ENCODE assay signal across 13 mouse cellular contexts in the genomic region with DNA sequence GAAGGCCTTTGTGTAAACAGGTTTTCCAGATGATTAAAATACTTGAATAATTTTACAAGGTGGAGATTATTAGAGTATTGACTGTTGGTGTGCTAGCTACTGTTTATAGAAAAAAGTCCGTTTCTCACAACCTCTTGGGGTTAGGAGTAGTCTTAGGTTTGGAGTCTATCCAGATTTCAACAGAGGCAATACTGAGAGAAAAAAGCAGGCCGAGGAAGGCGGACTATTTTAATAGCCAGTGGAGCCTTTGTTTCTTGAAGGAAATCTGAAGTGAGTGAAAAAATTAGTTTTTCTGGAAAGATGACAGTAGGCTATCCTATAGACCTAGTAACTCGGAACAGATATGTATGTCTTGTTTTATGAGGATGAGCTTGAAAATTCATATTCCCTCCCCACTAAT. TPM values are rescaled to one million over a fixed set of nuclear protein-coding genes. Genes with fewer than 3 reads are reported as not detected.
DNase-seq lines count a peak whose midpoint lies in the region; ATAC-seq and TF ChIP-seq lines count a peak whose summit lies in the region.
"Had no signal": no experiment of that assay in that cellular context is flagged by ENCODE, and none has a peak within 500 bp of the region (broad histone marks: within the 10 kb centered on the region; RNA-seq: fewer than 3 reads in every experiment).

No protein-coding gene starts in this region.

- no peak for TF ChIP-seq CTCF in cerebellum, adult 2 months (IDR thresholded peaks at IDR 0.05; ENCODE audit: borderline replicate concordance, insufficient read depth, low read depth, low read length)
- no peak for TF ChIP-seq CTCF in kidney, postnatal 0 days (IDR thresholded peaks at IDR 0.05; ENCODE audit: low read depth)

- H3K9ac ChIP-seq in kidney, postnatal 0 days (ENCODE audit: low read depth, low read length) = no peak overlapping the region
- no peak overlapping the region for H3K9ac ChIP-seq in limb, embryonic 13.5 days

- WGBS in cerebellum, adult 2 months = 91% methylated on average over 4 of the region's 4 CpGs
- WGBS in kidney, postnatal 0 days = 93% methylated on average over 4 of the region's 4 CpGs
- 95% methylated on average over 4 of the region's 4 CpGs for WGBS in limb, embryonic 13.5 days

- ATAC-seq in kidney, postnatal 0 days (replicated peaks; ENCODE audit: low FRiP score, low read depth) = no peak
- ATAC-seq in limb, embryonic 13.5 days (ENCODE audit: low FRiP score, low read depth) = no peak

- H3K27me3 ChIP-seq in cerebellum, adult 2 months (ENCODE audit: control insufficient read depth, insufficient read depth, low read length) = no peaks in the 10 kb centered on the region
- H3K27me3 ChIP-seq in kidney, postnatal 0 days (ENCODE audit: insufficient read depth, low read length) = no peaks in the 10 kb centered on the region
- no peaks in the 10 kb centered on the region for H3K27me3 ChIP-seq in limb, embryonic 13.5 days

- intact Hi-C loops in left cerebral cortex, postnatal 10 days (cut with DNase I) = no loop called here

- no peak for DNase-seq in cerebellum, adult 2 months
- DNase-seq in cerebellum, postnatal 10 days = no peak
- DNase-seq in kidney, postnatal 0 days (ENCODE audit: low spot score) = no peak
- DNase-seq in kidney, postnatal 14 days = no peak
- peak; percentile 11 for DNase-seq in 3134 (ENCODE audit: extremely low read depth, insufficient read length, low spot score)
- no peak for DNase-seq in left cerebral cortex, postnatal 10 days (ENCODE audit: extremely low spot score in 1 of 2, low spot score in 2 of 2)
- DNase-seq in layer of hippocampus, postnatal 25 days (ENCODE audit: extremely low spot score in 1 of 2, low spot score in 1 of 2) = no peak
- DNase-seq: cerebellum, postnatal 36 days; gastrocnemius, postnatal 36 days; layer of hippocampus, postnatal 36 days; lung, postnatal 14 days had no signal

- no peak for TF ChIP-seq POLR2A in cerebellum, adult 2 months (IDR thresholded peaks at IDR 0.05; ENCODE audit: borderline replicate concordance, insufficient read depth, low read length)

- peak overlapping the region; percentile 79; the same call in 1 of the 2 replicates for H3K4me2 ChIP-seq in kidney, postnatal 0 days (ENCODE audit: low read length)
- peak overlapping the region; percentile 68 for H3K4me2 ChIP-seq in limb, embryonic 13.5 days (replicated peaks)

- peak overlapping the region; percentile 17 for H3K4me3 ChIP-seq in cerebellum, adult 2 months (replicated peaks; ENCODE audit: insufficient read depth, low read depth, low read length)
- no peak overlapping the region for H3K4me3 ChIP-seq in kidney, postnatal 0 days (replicated peaks; ENCODE audit: low read depth, low read length)
- peak overlapping the region; percentile 79 for H3K4me3 ChIP-seq in limb, embryonic 13.5 days

- H3K36me3 ChIP-seq in kidney, postnatal 0 days (ENCODE audit: insufficient read depth, low read length) = peaks cover 19% of the 10 kb centered on the region
- H3K36me3 ChIP-seq in limb, embryonic 13.5 days = peaks cover 41% of the 10 kb centered on the region

- H3K4me1 ChIP-seq in cerebellum, adult 2 months (ENCODE audit: control insufficient read depth, insufficient read depth, low read length) = peaks cover 7% of the 10 kb centered on the region
- peaks cover 6% of the 10 kb centered on the region; the same call in 1 of the 2 replicates for H3K4me1 ChIP-seq in kidney, postnatal 0 days (replicated peaks; ENCODE audit: insufficient read depth, low read length)
- peaks cover 12% of the 10 kb centered on the region for H3K4me1 ChIP-seq in limb, embryonic 13.5 days

- no peaks in the 10 kb centered on the region for H3K9me3 ChIP-seq in kidney, postnatal 0 days (replicated peaks; ENCODE audit: low read length)
- no peaks in the 10 kb centered on the region for H3K9me3 ChIP-seq in limb, embryonic 13.5 days

- H3K27ac ChIP-seq in cerebellum, adult 2 months (ENCODE audit: insufficient read depth, low read length) = no peak overlapping the region
- H3K27ac ChIP-seq in kidney, postnatal 0 days = peak overlapping the region; percentile 93; the same call in 1 of the 2 replicates
- no peak overlapping the region for H3K27ac ChIP-seq in limb, embryonic 13.5 days

RNA-seq across cellular contexts. Expression of gene Ndufb2, which starts 0.9 kb away (rescaled TPM):
- 315 and 319 TPM in 2 replicates for polyA plus RNA-seq in cerebellum, adult 2 months (2012; rRNA removed)
- polyA plus RNA-seq in kidney, postnatal 0 days (2015; fragmentation: Nextera tagmentation; extraction: Ambion mirVana) = 518 and 575 TPM in 2 replicates
- 333 and 336 TPM in 2 replicates for polyA plus RNA-seq in limb, embryonic 13.5 days (2015; fragmentation: Nextera tagmentation; extraction: Ambion mirVana)
- 100 to 1,000 TPM; 196 to 198 TPM for total RNA-seq in left cerebral cortex, postnatal 10 days (2021)
- 100 to 1,000 TPM; 176 to 196 TPM for total RNA-seq in layer of hippocampus, postnatal 25 days (2021)

RNA-seq across cellular contexts. Expression of gene Gm42420, which starts 5.9 kb away (rescaled TPM):
- 0.72 and 0.95 TPM in 2 replicates for polyA plus RNA-seq in cerebellum, adult 2 months (2012; rRNA removed)
- polyA plus RNA-seq in kidney, postnatal 0 days (2015; fragmentation: Nextera tagmentation; extraction: Ambion mirVana) = 0.97 TPM in 1 of 2 replicates, not detected in the other
- 1.0 and 3.4 TPM in 2 replicates for polyA plus RNA-seq in limb, embryonic 13.5 days (2015; fragmentation: Nextera tagmentation; extraction: Ambion mirVana)
- total RNA-seq in left cerebral cortex, postnatal 10 days (2021) = not detected
- total RNA-seq in layer of hippocampus, postnatal 25 days (2021) = not detected
- polyA plus RNA-seq: forebrain, embryonic 11.5 days had no signal

RNA-seq across cellular contexts. Expression of gene Adck2, which starts 17.8 kb away (rescaled TPM):
- polyA plus RNA-seq in cerebellum, adult 2 months (2012; rRNA removed) = 30.2 and 33.2 TPM in 2 replicates
- polyA plus RNA-seq in kidney, postnatal 0 days (2015; fragmentation: Nextera tagmentation; extraction: Ambion mirVana) = 25.8 and 33.1 TPM in 2 replicates
- 41.9 and 42.8 TPM in 2 replicates for polyA plus RNA-seq in limb, embryonic 13.5 days (2015; fragmentation: Nextera tagmentation; extraction: Ambion mirVana)
- total RNA-seq in left cerebral cortex, postnatal 10 days (2021) = 10 to 100 TPM; 24.2 to 29.8 TPM
- 10 to 100 TPM; 30.1 to 32.8 TPM for total RNA-seq in layer of hippocampus, postnatal 25 days (2021)

RNA-seq across cellular contexts. Expression of gene Dennd2a, which starts 33.8 kb away (rescaled TPM):
- 12.3 and 13.5 TPM in 2 replicates for polyA plus RNA-seq in cerebellum, adult 2 months (2012; rRNA removed)
- polyA plus RNA-seq in kidney, postnatal 0 days (2015; fragmentation: Nextera tagmentation; extraction: Ambion mirVana) = 12.8 and 13.3 TPM in 2 replicates
- polyA plus RNA-seq in limb, embryonic 13.5 days (2015; fragmentation: Nextera tagmentation; extraction: Ambion mirVana) = 25.8 and 30.1 TPM in 2 replicates
- total RNA-seq in left cerebral cortex, postnatal 10 days (2021) = 10 to 100 TPM; 19.8 to 21.8 TPM
- total RNA-seq in layer of hippocampus, postnatal 25 days (2021) = 10 to 100 TPM; 32.6 to 33.7 TPM
